Mouse (Mus musculus) liver, embryonic 14.5 days (tissue): ENCODE data around the gene Pigz. TPM values are rescaled to one million over a fixed set of nuclear protein-coding genes. Genes with fewer than 3 reads are reported as not detected.
A peak's percentile ranks its signal among the peaks of the same experiment; 100 is the strongest.

Experiments
- ATAC-seq: fragments of 200-750 bp; cut with Nextera tagmentation; 2 replicates; pipeline ENCODE4 v1.8.0; 2017; ENCODE audit warnings: moderate number of reproducible peaks, mild to moderate bottlenecking, moderate library complexity; ENCODE audit not compliant: insufficient read depth
- DNase-seq, 3 experiments: peaks; one replicate each; pipeline ENCODE4 v3.0.0-alpha.2; 2012 to 2013; ENCODE audit warnings: low read depth in 3 of 3, low spot score in 3 of 3
- H3K27ac ChIP-seq: fragments of 300-500 bp; sonication (generic); 2 replicates; pipeline ENCODE4 v1.5.1; 2014; ENCODE audit warnings: moderate library complexity, mild to moderate bottlenecking, control low read depth, inconsistent platforms
- H3K27me3 ChIP-seq: fragments of 300-500 bp; sonication (generic); 2 replicates; pipeline ENCODE4 v1.6.1; 2014; ENCODE audit warnings: mild to moderate bottlenecking, low read length, moderate library complexity; ENCODE audit not compliant: control insufficient read depth, insufficient read depth
- H3K36me3 ChIP-seq: fragments of 300-500 bp; sonication (generic); replicated peaks from 2 replicates; pipeline ENCODE4 v1.6.1; 2014; ENCODE audit warnings: low read depth; ENCODE audit not compliant: control insufficient read depth, insufficient read depth
- H3K4me1 ChIP-seq, 2 experiments: fragments of 200-500 bp in 1 of 2; fragments of 300-500 bp in 1 of 2; sonication (generic) in 1 of 2; replicated peaks; 2 replicates each; pipeline ENCODE4 v1.6.1; 2012 to 2014; ENCODE audit warnings: antibody characterized with exemption in 1 of 2, inconsistent platforms in 1 of 2, low read length in 1 of 2; ENCODE audit not compliant: control insufficient read depth in 2 of 2, insufficient read depth in 2 of 2
- H3K4me2 ChIP-seq: fragments of 300-500 bp; sonication (generic); 2 replicates; pipeline ENCODE4 v1.6.1; 2014; ENCODE audit warnings: low read depth, mild to moderate bottlenecking, control low read depth, moderate library complexity
- H3K4me3 ChIP-seq, 2 experiments: fragments of 200-500 bp in 1 of 2; fragments of 300-500 bp in 1 of 2; sonication (generic) in 1 of 2; 2 replicates each; pipeline ENCODE4 v1.5.1; 2012 to 2014; ENCODE audit warnings: low read depth in 2 of 2, low read length in 2 of 2, mild to moderate bottlenecking in 2 of 2, control low read depth in 1 of 2, inconsistent platforms in 1 of 2, moderate library complexity in 1 of 2; ENCODE audit not compliant: insufficient read depth in 1 of 2
- H3K9ac ChIP-seq: fragments of 300-500 bp; sonication (generic); replicated peaks from 2 replicates; pipeline ENCODE4 v1.6.1; 2014; ENCODE audit warnings: mild to moderate bottlenecking, control low read depth, moderate library complexity
- H3K9me3 ChIP-seq: fragments of 300-500 bp; sonication (generic); 2 replicates; pipeline ENCODE4 v1.6.1; 2016; ENCODE audit warnings: low read length, mixed read lengths; ENCODE audit not compliant: control insufficient read depth
- CTCF ChIP-seq: IDR thresholded peaks from 2 replicates; pipeline ENCODE4 v1.5.1; 2016; ENCODE audit warnings: antibody characterized with exemption, low read depth, control low read depth
- EP300 ChIP-seq: IDR thresholded peaks from 2 replicates; pipeline ENCODE4 v1.6.1; 2016; ENCODE audit warnings: antibody characterized with exemption, low read depth
- WGBS: fragments of 180-500 bp; shearing (Covaris S2); extraction: QIAGEN DNeasy Blood & Tissue Kit; methylation state at CpG from one replicate; pipeline ENCODE4 v1.1.7; 2014; ENCODE audit not compliant: insufficient replicate concordance; 5-methylcytosine and 5-hydroxymethylcytosine counted together
- polyA plus RNA-seq, 2 experiments: library from polyadenylated mRNA; depleted of rRNA in 1 of 2; stranded (reverse) in 1 of 2; unstranded in 1 of 2; fragments of >200 nt; fragmentation: Nextera tagmentation in 1 of 2; extraction: Ambion mirVana in 1 of 2; gene quantifications; 2 replicates each; pipeline versions ENCODE4 v1.2.1 to v1.2.3; 2012 to 2014

Pigz gene
- polyA plus RNA-seq (2012; rRNA removed) (0.15 and 0.31 TPM in 2 replicates), polyA plus RNA-seq (2014; fragmentation: Nextera tagmentation; extraction: Ambion mirVana) (0.28 and 0.34 TPM in 2 replicates)

GRCm38 (mm10) chr16:31933751-31934549 lies at the start of gene Pigz:
TSS of gene Pigz (plus strand) at chr16:31933851.
- WGBS = 8% methylated on average over 42 of the region's 42 CpGs
- Histone ChIP-seq H3K27me3 (peaks cover 37% of the 10 kb centered on the region), H3K9ac (no peak within 1 kb of the TSS), H3K27ac (no peak within 1 kb of the TSS), H3K4me1 (no peaks in the 10 kb centered on the region), H3K4me3 (peak within 1 kb of the TSS; percentile 37 to 49), H3K36me3 (no peaks in the 10 kb centered on the region), H3K9me3 (no peaks in the 10 kb centered on the region), H3K4me2 (peak within 1 kb of the TSS; percentile 71)
- TF ChIP-seq EP300 = no peak
- no peak for TF ChIP-seq CTCF
- DNase-seq (no peak), ATAC-seq (no peak)

GRCm38 (mm10) chr16:31883902-31884301 lies 49.7 kb upstream of the Pigz start:
- Histone ChIP-seq H3K27me3 (no peaks in the 10 kb centered on the region), H3K27ac (no peak overlapping the region), H3K9ac (no peak overlapping the region), H3K4me3 (no peak overlapping the region), H3K4me2 (no peak overlapping the region), H3K36me3 (no peaks in the 10 kb centered on the region), H3K9me3 (no peaks in the 10 kb centered on the region), H3K4me1 (peaks cover 0 to 4% of the 10 kb centered on the region in 2 experiments; a peak in 2 of 4 replicates)
- DNase-seq (no peak), ATAC-seq (no peak)
- TF ChIP-seq CTCF (no peak), EP300 (no peak)
- 21% methylated on average over 6 of the region's 6 CpGs for WGBS

- Histone ChIP-seq H3K4me3 (no peak overlapping the region), H3K4me2 (no peak overlapping the region), H3K27ac (no peak overlapping the region), H3K9me3 (no peaks in the 10 kb centered on the region), H3K36me3 (no peaks in the 10 kb centered on the region), H3K9ac (no peak overlapping the region), H3K27me3 (no peaks in the 10 kb centered on the region), H3K4me1 (no peaks in the 10 kb centered on the region)
- ATAC-seq = no peak
- DNase-seq = no peak
- no peak for TF ChIP-seq EP300
- no peak for TF ChIP-seq CTCF
- 65% methylated on average over 7 of the region's 7 CpGs for WGBS
These were observed 42.7 kb upstream of the Pigz start for GRCm38 (mm10) chr16:31890907-31891306.

- H3K27me3 ChIP-seq = no peaks in the 10 kb centered on the region
- WGBS = 69% methylated on average over 5 of the region's 5 CpGs
These were observed 40.1 kb upstream of the Pigz start for GRCm38 (mm10) chr16:31893396-31894141.

More at GRCm38 (mm10) chr16:31893396-31894141, 40.1 kb upstream of the Pigz start:
- no peak overlapping the region for H3K4me3 ChIP-seq
- no peak for TF ChIP-seq EP300
- TF ChIP-seq CTCF = no peak
- no peak overlapping the region for H3K4me2 ChIP-seq
- H3K9me3 ChIP-seq = no peaks in the 10 kb centered on the region
- ATAC-seq (no peak), DNase-seq (no peak)
- H3K27ac ChIP-seq = no peak overlapping the region
- H3K4me1 ChIP-seq = no peaks in the 10 kb centered on the region
- H3K36me3 ChIP-seq = no peaks in the 10 kb centered on the region
- no peak overlapping the region for H3K9ac ChIP-seq
